Mouse (Mus musculus) embryonic fibroblast, embryonic 13.5 days (primary cell): ENCODE results near the gene Igflr1. TPM values are rescaled to one million over a fixed set of nuclear protein-coding genes. Genes with fewer than 3 reads are reported as not detected.

Experiments
- H3K27ac ChIP-seq: 2 replicates; pipeline ENCODE4 v1.5.1; 2012; ENCODE audit warnings: low read length, control low read depth, inconsistent platforms; ENCODE audit not compliant: insufficient read depth
- H3K4me1 ChIP-seq: 2 replicates; pipeline ENCODE4 v1.6.1; 2011; ENCODE audit warnings: low read length; ENCODE audit not compliant: control insufficient read depth, insufficient read depth
- H3K4me3 ChIP-seq: 2 replicates; pipeline ENCODE4 v1.5.1; 2011; ENCODE audit warnings: mild to moderate bottlenecking, control low read depth, low read length; ENCODE audit not compliant: insufficient read depth
- CTCF ChIP-seq: IDR thresholded peaks from 2 replicates; pipeline ENCODE4 v1.5.1; 2011; ENCODE audit warnings: mild to moderate bottlenecking, control low read depth, low read length, moderate library complexity, borderline replicate concordance; ENCODE audit not compliant: insufficient read depth
- POLR2A ChIP-seq: IDR thresholded peaks from 2 replicates; pipeline ENCODE4 v1.6.1; 2011; ENCODE audit warnings: low read depth, mild to moderate bottlenecking, control low read depth, low read length, moderate library complexity
- polyA plus RNA-seq: library from polyadenylated mRNA; stranded (reverse); fragments of >200 nt; gene quantifications from 2 replicates; pipeline ENCODE4 v1.2.4, GENCODE M21; 2011; ENCODE audit warnings: low read depth; ENCODE audit not compliant: missing spikeins, insufficient read length

Igflr1 gene
- polyA plus RNA-seq, 1 experiment: not detected

DNA sequence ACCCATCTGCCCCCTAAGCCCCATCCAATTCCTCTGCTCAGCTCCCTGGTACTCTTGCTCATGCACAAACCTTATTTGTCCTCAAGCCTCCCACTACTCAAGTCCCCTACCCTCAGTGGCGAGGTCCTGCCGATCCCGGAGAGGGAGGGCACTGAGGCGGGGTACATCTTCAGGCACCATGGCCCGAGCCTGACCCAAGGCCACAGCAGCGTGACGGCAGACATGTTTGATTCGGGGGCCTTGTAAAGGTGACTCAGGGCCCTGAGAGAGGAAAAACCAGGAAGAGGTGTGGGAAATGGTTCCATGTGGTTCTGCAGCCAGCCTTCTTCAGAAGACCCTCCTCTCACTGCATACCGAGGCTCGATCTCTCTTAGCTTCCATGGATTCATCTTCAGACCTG, 19.1 kb downstream of the Igflr1 start:
- H3K4me3 ChIP-seq: no peak overlapping the region
- H3K27ac ChIP-seq: no peak overlapping the region
- TF ChIP-seq POLR2A (no peak), CTCF (no peak)
- H3K4me1 ChIP-seq: peaks cover 5% of the 10 kb centered on the region; the same call in 1 of the 2 replicates

DNA sequence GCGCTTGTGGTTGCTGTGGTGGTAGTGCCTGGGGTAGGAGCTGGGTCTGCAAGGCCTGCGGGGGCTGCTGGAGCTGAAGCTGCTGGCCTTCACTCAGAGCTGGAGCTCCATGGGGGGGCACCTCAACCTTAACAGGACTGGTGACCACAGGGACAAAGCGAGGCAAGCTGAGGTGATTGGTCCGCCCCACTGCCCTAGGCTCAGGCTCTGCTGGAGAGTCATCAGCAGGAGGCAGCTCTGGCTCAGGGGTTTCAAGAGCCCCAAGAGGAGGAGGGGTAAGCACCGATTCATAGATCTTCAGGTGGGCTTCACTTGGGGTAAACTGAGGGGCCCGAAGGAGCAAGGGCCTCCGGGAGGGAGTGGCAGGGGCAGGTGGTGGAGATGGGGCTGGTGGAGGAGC, 19.9 kb downstream of the Igflr1 start:
- TF ChIP-seq POLR2A (no peak), CTCF (no peak)
- no peak overlapping the region for H3K27ac ChIP-seq
- no peak overlapping the region for H3K4me3 ChIP-seq
- H3K4me1 ChIP-seq: peaks cover 5% of the 10 kb centered on the region; the same call in 1 of the 2 replicates

DNA sequence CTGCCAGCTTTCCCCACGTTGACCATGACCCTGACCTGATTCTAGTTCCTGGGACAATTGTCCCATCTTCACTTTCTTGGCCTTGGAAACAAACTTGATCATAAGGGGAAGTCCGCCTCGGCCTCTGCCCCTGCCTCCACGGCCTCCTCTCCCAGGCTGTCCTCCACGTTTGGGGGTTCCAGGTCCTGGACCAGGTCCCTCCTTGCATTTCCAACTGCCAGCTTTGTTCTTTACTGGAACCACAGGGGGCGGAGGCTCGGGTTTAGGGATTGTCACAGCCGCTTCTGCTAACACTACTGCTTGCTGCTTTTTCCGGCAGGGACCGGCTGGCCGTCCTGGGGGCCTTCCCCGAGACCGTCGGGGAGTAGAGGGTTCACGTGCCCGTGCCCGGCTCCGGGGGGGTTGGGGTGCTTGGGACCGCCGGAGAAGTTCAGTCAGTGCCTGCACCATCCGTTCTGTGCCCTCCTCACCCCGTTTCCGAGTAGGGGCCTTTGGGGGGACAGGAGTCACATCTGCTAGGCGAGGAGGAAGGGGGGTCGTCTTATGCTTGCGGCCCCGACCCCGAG, 21.3 kb downstream of the Igflr1 start:
- H3K27ac ChIP-seq: no peak overlapping the region
- H3K4me3 ChIP-seq: peak overlapping the region; percentile 94
- TF ChIP-seq CTCF: no peak
- TF ChIP-seq POLR2A: no peak
- peaks cover 5% of the 10 kb centered on the region; the same call in 1 of the 2 replicates for H3K4me1 ChIP-seq

DNA sequence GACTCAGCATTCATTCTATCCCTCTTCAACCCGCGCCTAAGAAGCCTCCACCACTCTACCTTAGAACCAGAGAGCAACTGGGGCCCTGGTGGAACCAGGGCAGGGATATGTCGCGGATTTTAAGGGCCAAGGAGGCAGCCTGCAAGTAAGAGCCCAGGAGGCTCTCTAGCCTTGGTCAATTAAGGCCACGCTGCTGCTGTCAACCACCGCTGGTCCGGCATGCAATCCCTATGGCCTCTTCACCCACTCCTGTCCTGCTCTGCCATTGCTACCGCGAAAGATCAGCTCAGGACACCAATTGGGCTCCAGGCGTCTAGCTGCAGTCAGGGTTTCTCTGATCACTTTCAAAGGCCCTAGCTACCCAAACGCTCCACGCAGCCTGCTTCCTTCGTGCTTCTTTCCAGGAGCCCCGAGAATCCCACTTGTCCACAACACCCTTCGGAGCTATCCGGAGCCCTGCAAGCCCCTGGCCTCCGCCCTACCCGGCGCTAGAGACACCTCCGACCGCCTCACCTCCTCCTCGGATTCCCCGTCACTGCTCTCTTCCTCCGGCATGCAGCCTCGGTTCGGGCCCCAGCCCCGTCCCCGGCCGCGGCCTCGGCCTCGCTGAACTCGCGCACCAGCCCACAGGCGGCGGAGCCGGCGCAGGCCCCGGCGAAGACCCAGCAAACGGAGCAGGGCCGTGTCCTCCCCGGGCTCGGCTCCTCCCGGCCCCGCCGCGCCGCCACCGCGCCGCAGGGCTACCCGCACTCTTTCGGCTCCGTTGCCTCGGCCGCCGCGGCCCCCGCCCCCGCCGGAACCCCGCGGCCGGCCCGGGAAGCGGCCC, 22.8 kb downstream of the Igflr1 start:
- peaks cover 5% of the 10 kb centered on the region; the same call in 1 of the 2 replicates for H3K4me1 ChIP-seq

DNA sequence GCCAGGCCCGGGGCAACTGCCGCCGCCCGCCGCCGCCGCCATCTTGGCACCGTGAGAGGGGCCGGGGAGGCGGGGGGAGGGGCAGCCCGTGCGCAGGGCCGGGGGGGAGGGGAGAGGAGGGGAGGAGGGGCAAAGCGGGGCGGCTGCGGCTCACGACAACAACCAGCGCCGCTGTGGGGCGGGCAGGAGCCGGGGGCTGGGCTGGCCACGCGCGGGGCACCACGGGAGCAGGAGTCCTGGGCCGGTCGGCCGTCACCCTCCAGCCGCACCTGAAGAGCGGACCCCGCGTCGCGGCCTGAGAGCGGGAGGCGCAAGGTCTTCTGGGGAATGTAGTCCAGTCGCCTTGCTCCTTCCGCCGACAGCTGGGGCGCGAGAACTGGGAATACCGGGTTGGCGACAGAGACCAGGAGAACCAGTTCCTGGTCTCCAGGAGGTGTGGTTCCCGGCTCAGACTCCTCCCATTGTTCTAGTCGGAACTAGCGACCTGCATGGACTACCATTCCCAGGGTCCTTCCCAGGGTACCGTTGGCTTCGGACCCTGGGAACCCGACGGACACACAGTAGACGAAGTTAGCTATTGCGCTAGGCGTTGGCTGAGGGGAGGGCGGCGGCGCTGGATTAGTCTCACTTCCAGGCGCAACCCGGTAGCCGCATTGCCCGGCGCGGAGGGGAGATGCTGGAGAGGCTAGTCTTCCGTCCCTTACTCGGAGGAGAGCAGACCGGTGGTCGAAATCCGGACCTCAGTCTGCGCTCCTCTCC, 23.6 kb downstream of the Igflr1 start, which contains the start of gene Kmt2b:
TSS of gene Kmt2b (minus strand) at position 51 of the 759 bp plus-strand sequence.
- TF ChIP-seq CTCF: no peak
- TF ChIP-seq POLR2A: peak; percentile 89
- H3K27ac ChIP-seq: peak within 1 kb of the TSS; percentile 66
- H3K4me3 ChIP-seq: peak within 1 kb of the TSS; percentile 94
- peaks cover 5% of the 10 kb centered on the region; the same call in 1 of the 2 replicates for H3K4me1 ChIP-seq

More for the DNA sequence above, 22.8 kb downstream of the Igflr1 start:
- H3K4me3 ChIP-seq: peak overlapping the region; percentile 94
- TF ChIP-seq POLR2A (no peak), CTCF (no peak)
- peak overlapping the region; percentile 66 for H3K27ac ChIP-seq

DNA sequence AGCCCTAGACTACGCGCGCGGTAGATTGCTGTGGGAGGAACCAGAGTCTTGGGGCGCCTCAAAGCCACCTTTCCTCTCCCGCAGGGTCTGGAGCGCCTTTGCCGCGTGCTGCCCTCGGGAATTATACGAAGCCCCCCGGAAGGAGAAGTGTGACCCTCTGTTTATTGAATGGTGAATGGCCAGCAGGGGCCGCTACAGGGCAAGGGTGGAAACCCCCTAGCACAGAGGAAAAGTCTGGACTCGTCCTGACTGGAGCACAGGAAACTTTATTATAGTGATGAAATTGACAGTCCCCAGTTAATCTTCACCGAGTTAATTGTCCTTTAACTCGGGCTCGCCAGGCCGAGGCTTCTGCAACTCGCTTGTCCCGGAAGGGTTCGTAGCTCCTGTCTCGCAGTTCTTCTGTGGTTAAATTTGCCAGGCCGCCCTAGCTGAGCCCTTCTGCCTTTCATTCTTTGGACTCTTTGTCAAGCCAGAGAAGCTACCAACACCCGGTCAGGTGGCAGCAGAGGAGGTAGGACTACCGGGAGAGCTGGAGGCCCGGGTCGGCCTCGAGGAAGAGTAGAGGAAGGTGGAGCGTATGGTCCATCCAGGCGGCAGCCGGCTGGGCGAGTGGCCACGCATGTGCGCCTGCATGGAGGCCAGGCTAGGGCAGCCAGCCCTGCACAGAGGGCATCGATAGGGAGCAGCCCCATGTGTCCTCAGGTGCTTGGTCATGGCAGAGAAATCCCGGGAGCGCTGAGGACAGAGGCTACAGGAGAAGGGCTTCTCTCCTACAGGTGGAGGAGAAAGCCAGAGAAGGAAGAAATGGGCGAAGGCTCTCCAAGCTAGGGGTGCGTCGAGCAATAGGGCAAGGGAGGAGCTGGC, 24.4 kb downstream of the Igflr1 start:
- H3K4me1 ChIP-seq: peaks cover 5% of the 10 kb centered on the region; the same call in 1 of the 2 replicates
- peak overlapping the region; percentile 62 for H3K4me3 ChIP-seq
- peak overlapping the region; percentile 34 for H3K27ac ChIP-seq
- TF ChIP-seq CTCF (peak; percentile 55), POLR2A (no peak)

DNA sequence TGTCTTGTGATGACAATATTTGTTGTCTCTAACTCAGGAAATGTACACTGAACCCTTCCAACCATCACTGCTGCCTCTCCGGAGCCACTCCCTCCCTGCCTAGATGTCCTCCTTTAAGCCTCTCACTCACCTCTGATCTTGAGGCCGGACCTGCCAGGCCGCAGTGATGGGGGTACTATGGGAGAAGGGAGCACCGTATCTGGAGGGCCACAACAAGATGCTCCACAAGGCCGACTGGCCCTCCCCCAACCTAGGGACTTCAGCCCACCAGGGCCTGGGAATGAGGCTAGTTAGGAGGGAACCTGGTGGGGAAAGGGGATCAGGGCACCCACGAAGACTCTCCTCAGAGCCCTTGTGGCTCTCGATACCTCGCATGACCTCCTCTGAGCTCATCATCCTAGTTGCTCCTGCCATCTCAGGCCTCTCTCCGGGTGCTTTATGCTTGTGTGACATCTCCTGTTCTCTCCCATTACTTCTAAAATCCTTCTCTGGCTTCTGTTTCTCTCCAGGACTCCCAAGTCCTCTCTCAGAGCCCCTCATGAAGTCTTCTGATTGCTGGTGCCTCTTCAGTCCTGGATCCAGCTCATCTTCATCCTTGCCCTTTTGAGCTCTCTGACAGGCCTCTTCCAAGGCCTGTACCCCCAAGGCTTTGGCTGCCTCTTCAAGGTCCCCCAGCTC, 25.8 kb downstream of the Igflr1 start:
- no peak for TF ChIP-seq POLR2A
- no peak for TF ChIP-seq CTCF
- Histone ChIP-seq H3K4me1 (peaks cover 5% of the 10 kb centered on the region; the same call in 1 of the 2 replicates), H3K27ac (no peak overlapping the region), H3K4me3 (no peak overlapping the region)

DNA sequence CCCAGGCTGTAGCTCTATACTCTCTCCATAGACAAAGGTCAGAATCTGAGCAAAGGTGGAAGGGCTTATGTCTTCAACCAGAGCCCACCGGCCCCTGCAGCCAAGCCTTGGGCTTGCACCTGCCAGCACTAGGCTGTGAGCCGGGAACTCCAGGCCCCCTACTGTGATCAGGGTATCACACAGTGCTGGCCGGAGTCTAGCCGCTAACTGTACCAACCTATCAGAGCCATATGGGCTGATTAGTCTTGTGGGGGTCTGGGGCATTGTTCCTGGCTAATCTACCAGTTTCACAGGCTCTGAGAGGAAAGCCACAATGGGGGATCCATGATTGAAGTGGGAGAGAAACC, 26.4 kb downstream of the Igflr1 start:
- peaks cover 5% of the 10 kb centered on the region; the same call in 1 of the 2 replicates for H3K4me1 ChIP-seq
- H3K4me3 ChIP-seq: no peak overlapping the region
- no peak overlapping the region for H3K27ac ChIP-seq
- TF ChIP-seq POLR2A (no peak), CTCF (no peak)

DNA sequence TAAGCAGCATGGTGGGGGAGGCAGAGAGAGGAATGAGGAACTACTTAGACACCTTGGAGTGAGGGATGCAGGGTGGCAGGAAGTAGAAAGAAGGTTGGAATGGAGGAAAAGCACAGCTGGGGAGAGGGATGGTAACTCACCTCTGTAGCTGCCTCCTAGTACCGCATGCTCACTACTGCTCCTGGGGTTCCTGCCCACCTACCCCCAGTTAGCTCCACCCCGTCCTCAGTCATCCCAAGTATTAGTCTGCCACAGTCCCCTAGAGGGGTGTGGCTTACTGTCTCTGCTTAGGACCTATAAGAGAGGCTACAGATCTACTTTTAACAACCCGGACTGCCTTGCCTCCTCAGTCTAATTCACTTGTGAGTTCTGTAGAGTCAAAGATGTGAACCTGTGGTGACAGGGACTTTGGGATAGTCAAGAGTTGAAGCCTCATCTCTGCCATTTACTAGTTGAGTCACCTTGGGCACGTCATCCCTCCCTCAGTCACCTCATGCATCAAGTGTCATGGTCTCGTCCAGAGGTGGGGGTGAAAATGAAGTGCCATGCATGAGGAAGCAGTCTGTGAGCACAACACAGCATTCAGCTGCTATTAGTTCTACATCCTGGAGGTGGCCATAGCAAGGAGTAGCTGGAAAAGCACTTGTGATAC, 27.7 kb downstream of the Igflr1 start:
- no peak overlapping the region for H3K4me3 ChIP-seq
- H3K27ac ChIP-seq: no peak overlapping the region
- no peaks in the 10 kb centered on the region for H3K4me1 ChIP-seq
- TF ChIP-seq POLR2A: no peak
- TF ChIP-seq CTCF: no peak
